Mouse (Mus musculus) frontal cortex, adult (tissue): ENCODE measurements around the gene Slc2a10.

Experiments used
- ATAC-seq: cut with Nextera tagmentation; 2 replicates; pipeline ENCODE4 v1.9.2; 2017; ENCODE audit warnings: mild to moderate bottlenecking, moderate library complexity, mixed read lengths; ENCODE audit not compliant: low TSS enrichment

Gene Slc2a10

GRCm38 (mm10) chr2:165503259-165504203, at the start of gene Slc2a10:
Gene Slc2a10 (plus strand): TSS chr2:165503787.
- no peak for ATAC-seq

- ATAC-seq: no peak
Observed at GRCm38 (mm10) chr2:165456710-165457109, 46.9 kb upstream of the Slc2a10 start.

GRCm38 (mm10) chr2:165458189-165458588, 45.4 kb upstream of the Slc2a10 start:
- no peak for ATAC-seq

- ATAC-seq: no peak
Observed at GRCm38 (mm10) chr2:165459663-165460062, 43.9 kb upstream of the Slc2a10 start.

GRCm38 (mm10) chr2:165467824-165468452, 35.6 kb upstream of the Slc2a10 start:
- no peak for ATAC-seq

- no peak for ATAC-seq
Observed at GRCm38 (mm10) chr2:165470167-165470566, 33.4 kb upstream of the Slc2a10 start.

GRCm38 (mm10) chr2:165471943-165472342, 31.6 kb upstream of the Slc2a10 start:
- no peak for ATAC-seq

GRCm38 (mm10) chr2:165473003-165473402, 30.6 kb upstream of the Slc2a10 start, which contains the start of gene Slc13a3:
Gene Slc13a3 (minus strand): TSS chr2:165473230.
- no peak for ATAC-seq

GRCm38 (mm10) chr2:165475412-165475811, 28.2 kb upstream of the Slc2a10 start:
- no peak for ATAC-seq

GRCm38 (mm10) chr2:165475850-165476249, 27.7 kb upstream of the Slc2a10 start:
- no peak for ATAC-seq

- ATAC-seq: no peak
Observed at GRCm38 (mm10) chr2:165482003-165482402, 21.6 kb upstream of the Slc2a10 start.

GRCm38 (mm10) chr2:165484152-165484551, 19.4 kb upstream of the Slc2a10 start:
- ATAC-seq: no peak

- ATAC-seq: no peak
Observed at GRCm38 (mm10) chr2:165485826-165486225, 17.8 kb upstream of the Slc2a10 start.

- ATAC-seq: no peak
Observed at GRCm38 (mm10) chr2:165486401-165486800, 17.2 kb upstream of the Slc2a10 start.

- peak; percentile 64 for ATAC-seq
Observed at GRCm38 (mm10) chr2:165486881-165487535, 16.6 kb upstream of the Slc2a10 start.

GRCm38 (mm10) chr2:165492648-165493553, 10.7 kb upstream of the Slc2a10 start, which contains the start of gene Trp53rka:
Gene Trp53rka (minus strand): TSS chr2:165493324.
- peak; percentile 90 for ATAC-seq

- ATAC-seq: peak; percentile 10
Observed at GRCm38 (mm10) chr2:165493587-165494210, 9.9 kb upstream of the Slc2a10 start.

- ATAC-seq: no peak
Observed at GRCm38 (mm10) chr2:165494495-165494894, 9.1 kb upstream of the Slc2a10 start.

- ATAC-seq: no peak
Observed at GRCm38 (mm10) chr2:165496251-165496650, 7.3 kb upstream of the Slc2a10 start.

- ATAC-seq: no peak
Observed at GRCm38 (mm10) chr2:165497706-165498275, 5.8 kb upstream of the Slc2a10 start.
